Mouse (Mus musculus): Measurements from ENCODE around the gene Pak1. TPM values are rescaled to one million over a fixed set of nuclear protein-coding genes. Genes with fewer than 3 reads are reported as not detected.
A peak's percentile ranks its signal among the peaks of the same experiment; 100 is the strongest.

The Pak1 gene
- polyA plus RNA-seq, 1 experiment from 2014 or later: 88.8 TPM

DNA sequence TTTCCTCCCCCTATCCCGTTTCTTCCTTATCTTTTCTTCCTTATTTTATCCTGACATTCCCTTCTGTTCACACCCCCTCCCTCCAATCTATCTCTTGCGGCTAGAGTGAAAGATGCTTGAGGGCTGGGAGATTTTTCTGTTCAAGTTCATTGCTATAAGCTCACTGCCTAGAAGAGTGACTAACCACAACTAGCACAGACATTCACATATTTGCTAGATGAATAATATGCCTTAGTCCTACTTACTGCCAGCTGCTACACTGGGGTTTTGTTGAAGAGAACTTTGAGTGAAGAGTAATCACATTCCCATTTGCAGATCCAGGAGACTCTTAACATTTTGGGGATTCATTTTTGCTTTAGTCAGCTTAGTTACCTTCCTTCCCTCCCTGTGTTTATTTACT lies 4.0 kb downstream of the Pak1 start:
- ATAC-seq (ENCODE audit: low FRiP score) (no peak), DNase-seq (ENCODE audit: low spot score) (no peak)
- Histone ChIP-seq H3K27ac (ENCODE audit: low read depth, low read length) (no peak overlapping the region), H3K9me3 (ENCODE audit: control insufficient read depth, low read length) (no peaks in the 10 kb centered on the region), H3K4me3 (ENCODE audit: low read depth, low read length) (no peak overlapping the region), H3K27me3 (ENCODE audit: control insufficient read depth, insufficient read depth, low read length) (no peaks in the 10 kb centered on the region), H3K4me2 (replicated peaks; ENCODE audit: low read depth, low read length) (no peak overlapping the region), H3K36me3 (ENCODE audit: control insufficient read depth, insufficient read depth, low read length) (no peaks in the 10 kb centered on the region), H3K9ac (ENCODE audit: low read depth, low read length) (no peak overlapping the region), H3K4me1 (replicated peaks; ENCODE audit: control insufficient read depth, insufficient read depth, low read length) (peaks cover 7% of the 10 kb centered on the region; the same call in 1 of the 2 replicates)
- 67% methylated on average over 2 of the region's 2 CpGs for WGBS

DNA sequence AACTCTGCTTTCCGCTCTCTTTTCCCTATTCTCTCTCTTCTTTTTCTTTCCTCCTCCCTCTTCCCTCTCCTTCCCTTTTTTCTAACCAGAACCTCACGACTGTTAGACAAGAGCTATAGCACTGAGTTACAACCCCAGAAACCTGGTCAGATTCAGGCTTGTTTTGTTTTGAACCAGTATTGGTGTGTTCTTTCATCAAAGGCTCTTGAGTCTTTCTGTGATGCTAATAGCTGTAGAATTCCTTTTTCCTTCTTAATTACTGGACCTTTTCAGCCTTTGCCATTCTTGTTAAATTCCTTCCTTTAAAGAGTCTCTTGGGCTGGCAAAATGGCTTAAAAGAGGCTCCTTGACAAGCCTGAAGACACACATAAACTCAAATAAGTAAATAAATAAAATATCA lies 14.8 kb downstream of the Pak1 start:
- Histone ChIP-seq H3K4me2 (replicated peaks; ENCODE audit: low read depth, low read length) (no peak overlapping the region), H3K36me3 (ENCODE audit: control insufficient read depth, insufficient read depth, low read length) (no peaks in the 10 kb centered on the region), H3K9ac (ENCODE audit: low read depth, low read length) (no peak overlapping the region), H3K4me3 (ENCODE audit: low read depth, low read length) (no peak overlapping the region), H3K9me3 (ENCODE audit: control insufficient read depth, low read length) (no peaks in the 10 kb centered on the region), H3K27ac (ENCODE audit: low read depth, low read length) (peak overlapping the region; percentile 60), H3K27me3 (ENCODE audit: control insufficient read depth, insufficient read depth, low read length) (no peaks in the 10 kb centered on the region), H3K4me1 (replicated peaks; ENCODE audit: control insufficient read depth, insufficient read depth, low read length) (peaks cover 6% of the 10 kb centered on the region)
- 40% methylated on average over 2 of the region's 2 CpGs for WGBS
- DNase-seq (ENCODE audit: low spot score): no peak
- ATAC-seq (ENCODE audit: low FRiP score): no peak

DNA sequence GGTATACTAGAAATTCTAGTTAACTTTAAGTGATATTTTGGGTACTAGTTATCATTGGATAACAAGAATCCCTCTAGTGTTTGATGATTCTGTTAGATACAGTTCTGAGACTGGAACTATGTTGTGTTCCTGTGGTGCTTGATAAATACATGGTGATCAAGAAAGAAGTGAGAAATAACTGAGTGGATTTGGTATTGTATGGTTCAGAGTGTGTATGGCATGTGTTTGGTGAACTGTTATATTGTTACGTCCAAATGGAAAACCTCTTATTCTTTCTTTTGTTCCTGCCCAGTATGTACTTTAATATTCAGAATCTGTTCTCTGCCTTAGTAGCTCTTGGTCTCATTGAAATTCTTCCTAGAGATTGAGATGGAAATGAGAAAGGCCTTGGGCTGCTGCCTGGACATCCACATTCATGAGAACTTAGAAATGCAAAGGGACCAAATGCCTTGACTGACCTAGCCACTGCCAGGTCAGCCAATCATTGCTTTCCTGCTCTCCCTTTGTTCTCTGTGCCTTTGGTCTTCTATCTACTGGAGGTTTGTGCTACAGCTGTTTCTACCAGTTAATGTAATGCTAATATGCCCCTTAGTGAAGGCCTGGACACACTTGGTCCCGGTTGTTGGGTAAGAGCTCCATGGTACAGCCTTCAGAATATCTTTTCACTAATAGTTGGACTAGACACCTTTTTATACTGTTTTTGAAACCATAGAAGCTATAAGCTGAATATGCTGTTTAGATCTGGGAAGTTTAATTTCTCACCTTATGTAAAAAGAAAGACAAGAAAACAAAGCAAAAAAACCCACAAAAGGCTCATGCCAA lies 16.1 kb downstream of the Pak1 start:
- Histone ChIP-seq H3K27ac (ENCODE audit: low read depth, low read length) (peak overlapping the region; percentile 77), H3K4me2 (replicated peaks; ENCODE audit: low read depth, low read length) (no peak overlapping the region), H3K9ac (ENCODE audit: low read depth, low read length) (no peak overlapping the region), H3K4me1 (replicated peaks; ENCODE audit: control insufficient read depth, insufficient read depth, low read length) (peaks cover 6% of the 10 kb centered on the region), H3K27me3 (ENCODE audit: control insufficient read depth, insufficient read depth, low read length) (no peaks in the 10 kb centered on the region), H3K36me3 (ENCODE audit: control insufficient read depth, insufficient read depth, low read length) (no peaks in the 10 kb centered on the region), H3K9me3 (ENCODE audit: control insufficient read depth, low read length) (no peaks in the 10 kb centered on the region), H3K4me3 (ENCODE audit: low read depth, low read length) (no peak overlapping the region)
- WGBS: 15% methylated on average over 2 of the region's 2 CpGs
- DNase-seq (ENCODE audit: low spot score) (peak; percentile 66), ATAC-seq (ENCODE audit: low FRiP score) (peak; percentile 95)

DNA sequence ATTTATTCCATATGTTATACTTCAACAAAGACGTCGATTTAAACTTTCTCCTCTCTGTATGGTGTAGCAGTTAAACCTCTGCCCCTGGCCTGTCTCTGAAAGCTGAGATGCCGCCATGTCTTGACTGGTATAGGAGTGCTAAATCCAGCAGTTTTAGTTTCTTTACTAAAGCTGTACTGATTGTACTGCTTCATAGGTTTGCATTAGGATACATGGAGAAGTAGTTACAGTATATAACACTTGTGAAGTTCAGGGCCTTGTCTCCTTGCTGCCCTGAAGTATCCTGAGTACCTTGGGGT lies 16.7 kb downstream of the Pak1 start:
- Histone ChIP-seq H3K9ac (ENCODE audit: low read depth, low read length) (no peak overlapping the region), H3K4me1 (replicated peaks; ENCODE audit: control insufficient read depth, insufficient read depth, low read length) (peaks cover 3% of the 10 kb centered on the region), H3K27me3 (ENCODE audit: control insufficient read depth, insufficient read depth, low read length) (no peaks in the 10 kb centered on the region), H3K36me3 (ENCODE audit: control insufficient read depth, insufficient read depth, low read length) (no peaks in the 10 kb centered on the region), H3K27ac (ENCODE audit: low read depth, low read length) (peak overlapping the region; percentile 77), H3K9me3 (ENCODE audit: control insufficient read depth, low read length) (no peaks in the 10 kb centered on the region), H3K4me2 (replicated peaks; ENCODE audit: low read depth, low read length) (no peak overlapping the region; the same call in 1 of the 2 replicates), H3K4me3 (ENCODE audit: low read depth, low read length) (no peak overlapping the region)
- peak; percentile 53; the same call in 1 of the 2 replicates for ATAC-seq (ENCODE audit: low FRiP score)
- peak; percentile 19 for DNase-seq (ENCODE audit: low spot score)
- WGBS: 22% methylated on average over 3 of the region's 3 CpGs

DNA sequence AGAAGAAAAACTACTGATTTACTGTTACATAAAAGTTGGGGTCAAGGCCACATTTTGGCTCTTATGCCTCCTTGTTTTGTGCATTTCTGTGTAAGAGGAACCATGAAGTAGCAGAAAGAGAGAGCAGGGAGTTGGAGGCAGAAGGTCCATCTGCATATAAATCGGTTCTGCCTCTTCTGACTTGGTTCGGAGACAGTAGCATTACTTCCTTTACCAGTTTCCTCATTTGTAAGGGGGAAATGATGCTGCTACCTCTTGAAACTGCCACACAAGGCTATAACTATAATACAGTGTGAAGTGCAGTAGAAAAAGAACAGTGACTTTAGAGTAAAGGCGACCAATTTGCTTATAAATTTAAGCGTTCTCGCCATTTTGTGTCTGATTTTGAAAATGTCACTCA lies 21.0 kb downstream of the Pak1 start:
- WGBS: 80% methylated on average over 5 of the region's 5 CpGs
- H3K27me3 ChIP-seq (ENCODE audit: control insufficient read depth, insufficient read depth, low read length): no peaks in the 10 kb centered on the region
- no peaks in the 10 kb centered on the region for H3K4me1 ChIP-seq (replicated peaks; ENCODE audit: control insufficient read depth, insufficient read depth, low read length)
- DNase-seq (ENCODE audit: low spot score): no peak
- no peak overlapping the region for H3K4me2 ChIP-seq (replicated peaks; ENCODE audit: low read depth, low read length)
- no peak for ATAC-seq (ENCODE audit: low FRiP score)
- no peak overlapping the region for H3K9ac ChIP-seq (ENCODE audit: low read depth, low read length)
- H3K27ac ChIP-seq (ENCODE audit: low read depth, low read length): no peak overlapping the region
- H3K4me3 ChIP-seq (ENCODE audit: low read depth, low read length): no peak overlapping the region
- no peaks in the 10 kb centered on the region for H3K36me3 ChIP-seq (ENCODE audit: control insufficient read depth, insufficient read depth, low read length)
- no peaks in the 10 kb centered on the region for H3K9me3 ChIP-seq (ENCODE audit: control insufficient read depth, low read length)

DNA sequence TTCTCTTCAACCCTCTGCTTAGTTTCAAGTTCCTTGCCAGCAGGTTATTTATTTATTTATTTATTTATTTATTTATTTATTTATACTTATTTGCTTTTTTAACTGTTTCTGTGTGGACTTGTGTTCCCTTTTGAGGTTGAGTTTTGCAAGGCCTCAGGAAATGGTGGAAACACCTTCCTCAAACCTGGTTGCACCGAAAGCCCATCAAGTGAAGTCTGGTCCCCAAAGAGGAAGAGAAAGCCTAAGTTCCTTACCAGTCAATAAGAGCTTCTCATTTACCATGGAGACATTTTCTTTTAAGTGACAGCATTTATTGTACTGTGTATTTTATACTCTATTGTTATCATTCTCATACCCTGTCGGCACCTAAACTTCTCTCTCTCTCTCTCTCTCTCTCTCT lies 33.5 kb downstream of the Pak1 start:
- H3K27me3 ChIP-seq (ENCODE audit: control insufficient read depth, insufficient read depth, low read length): no peaks in the 10 kb centered on the region
- no peaks in the 10 kb centered on the region for H3K9me3 ChIP-seq (ENCODE audit: control insufficient read depth, low read length)
- no peak overlapping the region for H3K4me2 ChIP-seq (replicated peaks; ENCODE audit: low read depth, low read length)
- ATAC-seq (ENCODE audit: low FRiP score) (no peak), DNase-seq (ENCODE audit: low spot score) (no peak)
- no peak overlapping the region for H3K9ac ChIP-seq (ENCODE audit: low read depth, low read length)
- H3K4me1 ChIP-seq (replicated peaks; ENCODE audit: control insufficient read depth, insufficient read depth, low read length): no peaks in the 10 kb centered on the region
- H3K36me3 ChIP-seq (ENCODE audit: control insufficient read depth, insufficient read depth, low read length): no peaks in the 10 kb centered on the region
- H3K4me3 ChIP-seq (ENCODE audit: low read depth, low read length): no peak overlapping the region
- no peak overlapping the region for H3K27ac ChIP-seq (ENCODE audit: low read depth, low read length)
- 90% methylated on average over 2 of the region's 2 CpGs for WGBS

DNA sequence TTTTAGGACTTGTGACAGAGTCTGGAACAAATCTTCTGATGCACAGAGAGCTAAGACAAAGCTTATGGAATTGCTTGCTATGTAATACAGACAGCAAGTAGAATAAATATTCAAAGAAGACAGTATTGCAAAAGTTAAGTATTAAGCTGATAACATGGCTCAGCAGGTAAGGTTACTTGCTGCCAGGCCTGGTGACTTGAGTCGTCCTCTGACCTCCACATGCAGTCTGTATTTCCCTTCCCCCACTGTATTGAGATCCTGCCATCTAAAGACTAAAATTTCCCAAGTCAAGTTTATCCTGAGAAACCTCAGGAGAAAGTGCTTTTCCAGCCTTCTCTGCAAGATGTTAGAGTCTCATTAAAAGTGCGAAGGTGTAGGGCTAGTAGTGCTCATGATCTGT lies 40.8 kb downstream of the Pak1 start:
- H3K27ac ChIP-seq (ENCODE audit: low read depth, low read length): no peak overlapping the region
- DNase-seq (ENCODE audit: low spot score) (no peak), ATAC-seq (ENCODE audit: low FRiP score) (no peak)
- no peaks in the 10 kb centered on the region for H3K36me3 ChIP-seq (ENCODE audit: control insufficient read depth, insufficient read depth, low read length)
- H3K9me3 ChIP-seq (ENCODE audit: control insufficient read depth, low read length): no peaks in the 10 kb centered on the region
- H3K4me1 ChIP-seq (replicated peaks; ENCODE audit: control insufficient read depth, insufficient read depth, low read length): no peaks in the 10 kb centered on the region
- H3K9ac ChIP-seq (ENCODE audit: low read depth, low read length): no peak overlapping the region
- H3K4me2 ChIP-seq (replicated peaks; ENCODE audit: low read depth, low read length): no peak overlapping the region
- H3K4me3 ChIP-seq (ENCODE audit: low read depth, low read length): no peak overlapping the region
- H3K27me3 ChIP-seq (ENCODE audit: control insufficient read depth, insufficient read depth, low read length): no peaks in the 10 kb centered on the region
- WGBS: 82% methylated on average over 2 of the region's 2 CpGs

DNA sequence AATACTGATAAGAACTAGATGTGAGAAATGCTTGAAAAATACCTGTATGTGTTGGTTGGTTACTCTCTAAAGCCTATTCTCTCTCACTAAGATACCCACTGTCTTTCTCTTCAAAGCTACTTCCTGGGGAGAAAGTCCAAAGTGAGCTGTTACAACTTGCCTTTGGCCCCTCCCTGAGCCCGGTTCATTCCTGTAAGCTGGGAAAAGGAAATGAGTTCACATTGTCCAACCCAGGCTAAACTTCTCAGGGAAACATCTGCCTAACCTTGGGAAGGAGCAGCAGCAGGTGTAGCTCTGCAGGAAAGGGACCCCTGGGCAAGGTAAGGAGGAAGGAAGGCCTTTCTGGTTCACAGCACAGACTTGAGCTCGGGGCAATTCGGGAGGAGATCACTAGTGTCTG lies 42.4 kb downstream of the Pak1 start:
- Histone ChIP-seq H3K9me3 (ENCODE audit: control insufficient read depth, low read length) (no peaks in the 10 kb centered on the region), H3K4me3 (ENCODE audit: low read depth, low read length) (no peak overlapping the region)
- 86% methylated on average over 3 of the region's 3 CpGs for WGBS

DNA sequence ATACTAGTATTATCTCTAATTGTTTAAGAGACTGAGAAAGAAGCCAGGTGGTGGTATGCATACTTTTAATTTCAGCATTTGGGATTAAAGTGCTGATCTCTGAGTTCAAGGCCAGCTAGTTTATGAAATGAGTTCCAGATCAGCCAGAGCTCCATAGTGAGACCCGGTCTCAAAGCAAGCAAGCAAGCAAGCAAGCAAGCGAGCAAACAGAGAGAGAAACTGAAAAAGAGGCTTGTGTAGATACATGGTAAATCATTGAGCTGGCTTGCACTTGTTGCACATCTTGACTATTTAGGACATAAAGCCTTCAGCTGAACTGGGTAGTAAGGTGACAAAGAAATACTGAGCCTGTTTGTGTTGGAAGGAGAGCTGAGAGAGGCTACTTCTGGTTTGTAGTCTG lies 44.6 kb downstream of the Pak1 start:
- no peaks in the 10 kb centered on the region for H3K27me3 ChIP-seq (ENCODE audit: control insufficient read depth, insufficient read depth, low read length)
- 85% methylated on average over 2 of the region's 2 CpGs for WGBS
- no peak overlapping the region for H3K4me3 ChIP-seq (ENCODE audit: low read depth, low read length)

More for the DNA sequence above, 42.4 kb downstream of the Pak1 start:
- Histone ChIP-seq H3K9ac (ENCODE audit: low read depth, low read length) (no peak overlapping the region), H3K4me2 (replicated peaks; ENCODE audit: low read depth, low read length) (no peak overlapping the region), H3K4me1 (replicated peaks; ENCODE audit: control insufficient read depth, insufficient read depth, low read length) (no peaks in the 10 kb centered on the region), H3K27me3 (ENCODE audit: control insufficient read depth, insufficient read depth, low read length) (no peaks in the 10 kb centered on the region), H3K36me3 (ENCODE audit: control insufficient read depth, insufficient read depth, low read length) (no peaks in the 10 kb centered on the region), H3K27ac (ENCODE audit: low read depth, low read length) (no peak overlapping the region)
- no peak for ATAC-seq (ENCODE audit: low FRiP score)
- DNase-seq (ENCODE audit: low spot score): no peak

More for the DNA sequence above, 44.6 kb downstream of the Pak1 start:
- no peak overlapping the region for H3K9ac ChIP-seq (ENCODE audit: low read depth, low read length)
- no peaks in the 10 kb centered on the region for H3K4me1 ChIP-seq (replicated peaks; ENCODE audit: control insufficient read depth, insufficient read depth, low read length)
- ATAC-seq (ENCODE audit: low FRiP score) (no peak), DNase-seq (ENCODE audit: low spot score) (no peak)
- H3K9me3 ChIP-seq (ENCODE audit: control insufficient read depth, low read length): no peaks in the 10 kb centered on the region
- H3K4me2 ChIP-seq (replicated peaks; ENCODE audit: low read depth, low read length): no peak overlapping the region
- no peak overlapping the region for H3K27ac ChIP-seq (ENCODE audit: low read depth, low read length)
- no peaks in the 10 kb centered on the region for H3K36me3 ChIP-seq (ENCODE audit: control insufficient read depth, insufficient read depth, low read length)

All from hindbrain, embryonic 11.5 days (tissue).